Mouse (Mus musculus): ENCODE measurements around the gene Ckm.

GRCm38 (mm10) chr7:19429726-19430125 lies 25.1 kb downstream of the Ckm start:
- TF ChIP-seq GATA1 (IDR thresholded peaks at IDR 0.05; ENCODE audit: low read depth, low read length) (no peak), E2F4 (IDR thresholded peaks at IDR 0.05; ENCODE audit: borderline replicate concordance, low read depth, low read length) (no peak), ZNF384 (IDR thresholded peaks at IDR 0.05; ENCODE audit: low read depth, low read length) (no peak), CTCF (IDR thresholded peaks at IDR 0.05 in 2 of 3, conservative IDR thresholded peaks at IDR 0.05 in 1 of 3; ENCODE audit: control insufficient read depth in 1 of 3, insufficient read depth in 1 of 3, low read depth in 2 of 3, low read length in 3 of 3, poor library complexity in 1 of 3, severe bottlenecking in 1 of 3) (no peak), CHD1 (IDR thresholded peaks at IDR 0.05; ENCODE audit: low read depth, low read length) (no peak), USF1 (IDR thresholded peaks at IDR 0.05; ENCODE audit: low read depth, low read length) (no peak), BHLHE40 (IDR thresholded peaks at IDR 0.05; ENCODE audit: borderline replicate concordance, low read depth, low read length) (no peak), EP300 (IDR thresholded peaks at IDR 0.05; ENCODE audit: low read depth in 1 of 2, low read length in 2 of 2) (no peak), POLR2A (IDR thresholded peaks at IDR 0.05; ENCODE audit: control insufficient read depth in 1 of 2, insufficient read depth in 1 of 2, low read depth in 1 of 2, low read length in 2 of 2, poor library complexity in 1 of 2) (no peak), UBTF (IDR thresholded peaks at IDR 0.05; ENCODE audit: borderline replicate concordance, insufficient read depth, low read depth, low read length) (no peak), SIN3A (IDR thresholded peaks at IDR 0.05; ENCODE audit: low read length) (no peak), USF2 (IDR thresholded peaks at IDR 0.05; ENCODE audit: borderline replicate concordance in 1 of 2, insufficient read depth in 1 of 2, low read depth in 1 of 2, low read length in 2 of 2) (no peak), MAX (IDR thresholded peaks at IDR 0.05; ENCODE audit: low read length) (no peak)
